Mouse (Mus musculus) myocyte (in vitro differentiated cells): Measurements from ENCODE around the gene Hsd17b11. TPM values are rescaled to one million over a fixed set of nuclear protein-coding genes. Genes with fewer than 3 reads are reported as not detected.

Experiments
- H3K27me3 ChIP-seq: one replicate; pipeline ENCODE4 v1.6.1; 2011; ENCODE audit not compliant: control insufficient read depth, insufficient read depth, insufficient read length
- H3K36me3 ChIP-seq: one replicate; pipeline ENCODE4 v1.6.1; 2011; ENCODE audit not compliant: control insufficient read depth, insufficient read depth
- H3K4me2 ChIP-seq: one replicate; pipeline ENCODE4 v1.6.1; 2011; ENCODE audit warnings: low read depth, control low read depth
- H3K4me3 ChIP-seq: one replicate; pipeline ENCODE4 v1.5.1; 2011; ENCODE audit warnings: mild to moderate bottlenecking, control low read depth, moderate library complexity
- H3K79me2 ChIP-seq: one replicate; pipeline ENCODE4 v1.6.1; 2011; ENCODE audit not compliant: control insufficient read depth, insufficient read depth
- H3ac ChIP-seq: one replicate; pipeline ENCODE4 v1.6.1; 2011; ENCODE audit not compliant: control insufficient read depth, insufficient read length
- CEBPB ChIP-seq: IDR thresholded peaks from 2 replicates; pipeline ENCODE4 v1.6.1; 2011; ENCODE audit warnings: mild to moderate bottlenecking, moderate library complexity; ENCODE audit not compliant: poor library complexity, insufficient read depth, severe bottlenecking
- E2F4 ChIP-seq: IDR thresholded peaks from one replicate; pipeline ENCODE4 v1.6.1; 2011; ENCODE audit warnings: mild to moderate bottlenecking, control low read depth, moderate library complexity; ENCODE audit not compliant: insufficient read depth
- MAX ChIP-seq: IDR thresholded peaks from one replicate; pipeline ENCODE4 v1.6.1; 2011; ENCODE audit warnings: low read depth, mild to moderate bottlenecking, control low read depth
- MYOD1 ChIP-seq, 3 experiments: IDR thresholded peaks; one replicate each; pipeline ENCODE4 v1.6.1; 2011; ENCODE audit warnings: control low read depth in 2 of 3, low read depth in 2 of 3, mild to moderate bottlenecking in 2 of 3, moderate library complexity in 1 of 3; ENCODE audit not compliant: insufficient read length in 2 of 3, control insufficient read depth in 1 of 3
- MYOG ChIP-seq, 3 experiments: IDR thresholded peaks; one replicate each; pipeline ENCODE4 v1.6.1; 2011; ENCODE audit warnings: control low read depth in 2 of 3, low read depth in 2 of 3, mild to moderate bottlenecking in 2 of 3; ENCODE audit not compliant: insufficient read length in 2 of 3, control insufficient read depth in 1 of 3, insufficient read depth in 1 of 3
- POLR2A ChIP-seq: IDR thresholded peaks from one replicate; pipeline ENCODE4 v1.6.1; 2011; ENCODE audit warnings: low read depth, mild to moderate bottlenecking, control low read depth, moderate library complexity; ENCODE audit not compliant: insufficient read length
- POLR2AphosphoS2 ChIP-seq: IDR thresholded peaks from one replicate; pipeline ENCODE4 v1.6.1; 2011; ENCODE audit warnings: low read depth, control low read depth; ENCODE audit not compliant: insufficient read length
- REST ChIP-seq: IDR thresholded peaks from one replicate; pipeline ENCODE4 v1.6.1; 2011; ENCODE audit warnings: mild to moderate bottlenecking, control low read depth, moderate library complexity; ENCODE audit not compliant: insufficient read depth, insufficient read length
- SRF ChIP-seq: IDR thresholded peaks from one replicate; pipeline ENCODE4 v1.6.1; 2011; ENCODE audit warnings: low read depth; ENCODE audit not compliant: control insufficient read depth, insufficient read length
- TCF12 ChIP-seq: IDR thresholded peaks from one replicate; pipeline ENCODE4 v1.6.1; 2011; ENCODE audit warnings: mild to moderate bottlenecking, control low read depth; ENCODE audit not compliant: poor library complexity, insufficient read depth, severe bottlenecking
- TCF3 ChIP-seq: IDR thresholded peaks from one replicate; pipeline ENCODE4 v1.6.1; 2011; ENCODE audit warnings: low read depth, control low read depth; ENCODE audit not compliant: insufficient read length
- USF1 ChIP-seq: IDR thresholded peaks from one replicate; pipeline ENCODE4 v1.6.1; 2011; ENCODE audit warnings: low read depth, mild to moderate bottlenecking, control low read depth, moderate library complexity
- polyA plus RNA-seq: library from polyadenylated mRNA; unstranded; fragments of >200 nt; fragmentation: generic; extraction: Trizol; gene quantifications from one replicate; pipeline ENCODE4 v1.2.1, GENCODE M21; 2012; ENCODE audit warnings: missing spikeins

Gene Hsd17b11
- polyA plus RNA-seq, 1 experiment, result 6.5 TPM

DNA sequence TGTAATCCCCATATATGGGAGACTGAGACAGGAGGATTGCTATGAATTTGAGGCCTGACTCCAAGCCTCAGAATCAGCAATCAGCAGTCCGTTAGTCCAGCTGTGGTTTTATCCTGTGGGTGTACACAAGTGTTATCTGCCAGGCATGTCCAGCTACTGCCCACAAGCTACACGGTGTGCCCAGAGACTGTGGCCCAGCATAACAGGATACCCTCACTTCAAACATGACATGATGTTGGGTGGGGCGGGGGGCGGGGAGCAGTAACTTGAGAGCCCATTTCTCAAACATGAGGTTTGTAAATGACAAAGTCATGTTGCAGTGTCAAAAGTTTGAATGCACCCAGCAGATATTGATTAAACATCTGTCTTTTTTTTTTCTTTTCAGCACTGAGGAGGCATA lies 34.1 kb upstream of the Hsd17b11 start:
- no peaks in the 10 kb centered on the region for H3K27me3 ChIP-seq
- no peaks in the 10 kb centered on the region for H3K79me2 ChIP-seq
- H3K36me3 ChIP-seq, result peaks cover 29% of the 10 kb centered on the region
- no peak for TF ChIP-seq MYOG (IDR thresholded peaks at IDR 0.05; ENCODE audit: control insufficient read depth in 1 of 3, insufficient read depth in 1 of 3, insufficient read length in 2 of 3, low read depth in 2 of 3)
- TF ChIP-seq TCF12, result no peak
- no peak for TF ChIP-seq TCF3
- TF ChIP-seq CEBPB, result no peak
- TF ChIP-seq REST, result no peak
- TF ChIP-seq MYOD1 (IDR thresholded peaks at IDR 0.05; ENCODE audit: control insufficient read depth in 1 of 3, insufficient read length in 2 of 3, low read depth in 2 of 3), result no peak
- TF ChIP-seq USF1, result no peak
- no peak for TF ChIP-seq E2F4
- no peak for TF ChIP-seq SRF
- no peak for TF ChIP-seq POLR2A
- no peak overlapping the region for H3ac ChIP-seq
- H3K4me3 ChIP-seq, result no peak overlapping the region
- peak overlapping the region; percentile 73 for H3K4me2 ChIP-seq

DNA sequence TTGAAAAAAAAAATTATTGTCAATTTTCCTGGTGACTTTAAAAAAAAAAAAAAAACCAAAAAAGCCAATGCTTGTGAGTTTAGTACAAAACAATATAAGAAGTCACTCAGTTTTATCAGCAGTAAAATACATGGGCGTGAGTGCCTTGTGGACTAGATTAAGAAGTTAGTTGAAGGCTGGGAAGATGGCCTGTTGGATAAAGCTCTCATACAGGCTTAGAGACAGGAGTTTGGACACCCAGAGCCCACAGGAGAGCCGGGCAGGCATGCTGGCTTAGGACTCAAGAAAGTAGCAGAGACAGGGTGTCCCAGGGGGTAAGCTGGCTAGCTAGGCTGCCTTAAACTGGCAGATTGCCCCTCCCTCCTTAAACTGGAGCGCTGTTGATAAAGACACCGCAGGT lies 33.2 kb upstream of the Hsd17b11 start:
- Histone ChIP-seq H3K36me3 (peaks cover 29% of the 10 kb centered on the region), H3K4me2 (no peak overlapping the region), H3K79me2 (peaks cover 7% of the 10 kb centered on the region), H3ac (no peak overlapping the region), H3K4me3 (no peak overlapping the region), H3K27me3 (no peaks in the 10 kb centered on the region)
- TF ChIP-seq E2F4 (no peak), POLR2A (no peak)

DNA sequence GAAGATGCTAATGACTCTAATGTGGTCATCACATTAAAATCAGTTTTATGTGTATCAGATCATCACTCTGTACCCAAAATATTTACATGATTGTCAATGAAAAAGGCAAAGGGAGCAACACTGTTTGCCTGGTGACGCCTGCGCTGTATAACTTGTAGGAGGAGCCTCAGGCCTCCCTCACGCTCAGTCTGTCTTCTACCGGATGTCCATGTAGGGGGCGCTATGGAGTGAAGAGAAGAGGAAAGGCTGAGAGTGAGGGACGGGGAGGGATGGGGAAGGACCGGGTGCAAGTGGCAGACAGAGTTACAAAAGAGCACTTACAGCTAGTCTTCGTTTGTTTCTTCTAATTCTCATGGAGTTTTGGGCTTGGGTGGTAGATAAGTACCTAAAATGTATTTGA lies 31.2 kb upstream of the Hsd17b11 start:
- Histone ChIP-seq H3K79me2 (peaks cover 11% of the 10 kb centered on the region), H3K4me2 (no peak overlapping the region), H3K36me3 (peaks cover 22% of the 10 kb centered on the region), H3ac (no peak overlapping the region), H3K27me3 (no peaks in the 10 kb centered on the region), H3K4me3 (no peak overlapping the region)
- no peak for TF ChIP-seq MAX
- no peak for TF ChIP-seq USF1
- TF ChIP-seq MYOG (IDR thresholded peaks at IDR 0.05; ENCODE audit: control insufficient read depth in 1 of 3, insufficient read depth in 1 of 3, insufficient read length in 2 of 3, low read depth in 2 of 3), result no peak
- TF ChIP-seq CEBPB, result no peak
- TF ChIP-seq SRF, result no peak
- no peak for TF ChIP-seq REST
- TF ChIP-seq TCF3, result no peak
- TF ChIP-seq TCF12, result no peak
- no peak for TF ChIP-seq MYOD1 (IDR thresholded peaks at IDR 0.05; ENCODE audit: control insufficient read depth in 1 of 3, insufficient read length in 2 of 3, low read depth in 2 of 3)
- no peak for TF ChIP-seq POLR2AphosphoS2
- no peak for TF ChIP-seq E2F4
- no peak for TF ChIP-seq POLR2A

- H3ac ChIP-seq, result no peak overlapping the region
- no peaks in the 10 kb centered on the region for H3K27me3 ChIP-seq
- peak overlapping the region; percentile 95 for H3K4me2 ChIP-seq
- peaks cover 20% of the 10 kb centered on the region for H3K79me2 ChIP-seq
- peak overlapping the region; percentile 67 for H3K4me3 ChIP-seq
- H3K36me3 ChIP-seq, result peaks cover 11% of the 10 kb centered on the region
- TF ChIP-seq POLR2AphosphoS2, result no peak
These were observed 26.4 kb upstream of the Hsd17b11 start for GRCm38 (mm10) chr5:104048139-104048538.

- Histone ChIP-seq H3K79me2 (peaks cover 20% of the 10 kb centered on the region), H3ac (peak overlapping the region; percentile 76), H3K36me3 (peaks cover 11% of the 10 kb centered on the region), H3K4me3 (peak overlapping the region; percentile 67), H3K4me2 (peak overlapping the region; percentile 95), H3K27me3 (no peaks in the 10 kb centered on the region)
- TF ChIP-seq MAX, result no peak
- no peak for TF ChIP-seq USF1
- no peak for TF ChIP-seq POLR2AphosphoS2
- TF ChIP-seq REST, result no peak
- TF ChIP-seq SRF, result no peak
- TF ChIP-seq CEBPB, result no peak
- no peak for TF ChIP-seq TCF3
- no peak for TF ChIP-seq MYOD1 (IDR thresholded peaks at IDR 0.05; ENCODE audit: control insufficient read depth in 1 of 3, insufficient read length in 2 of 3, low read depth in 2 of 3)
- no peak for TF ChIP-seq E2F4
- TF ChIP-seq TCF12, result no peak
- no peak for TF ChIP-seq MYOG (IDR thresholded peaks at IDR 0.05; ENCODE audit: control insufficient read depth in 1 of 3, insufficient read depth in 1 of 3, insufficient read length in 2 of 3, low read depth in 2 of 3)
- TF ChIP-seq POLR2A, result no peak
These were observed 25.7 kb upstream of the Hsd17b11 start for GRCm38 (mm10) chr5:104047200-104048105.
